Comparison of ENCODE assay signal across 9 mouse cellular contexts in genomic region chr9:5308561-5308960, GRCm38 (mm10). TPM values are rescaled to one million over a fixed set of nuclear protein-coding genes. Genes with fewer than 3 reads are reported as not detected.
DNase-seq lines count a peak whose midpoint lies in the region; ATAC-seq and TF ChIP-seq lines count a peak whose summit lies in the region.
"Had no signal": no experiment of that assay in that cellular context is flagged by ENCODE, and none has a peak within 500 bp of the region (broad histone marks: within the 10 kb centered on the region; RNA-seq: fewer than 3 reads in every experiment).

Gene Casp4, plus strand, starts transcription at chr9:5308828.

- H3K36me3 ChIP-seq in lung, postnatal 0 days (ENCODE audit: insufficient read depth, low read length) = no peaks in the 10 kb centered on the region
- H3K36me3 ChIP-seq: embryonic facial prominence, embryonic 13.5 days had no signal

- TF ChIP-seq CTCF in lung, postnatal 0 days (IDR thresholded peaks at IDR 0.05) = no peak

- H3K4me1 ChIP-seq in lung, postnatal 0 days (ENCODE audit: insufficient read depth, low read depth, low read length) = no peaks in the 10 kb centered on the region
- H3K4me1 ChIP-seq: embryonic facial prominence, embryonic 13.5 days had no signal

- DNase-seq in B cell, adult 2 months = peak; percentile 32 to 39
- DNase-seq in lung, postnatal 0 days (ENCODE audit: low spot score) = peak; percentile 61
- DNase-seq in frontal cortex, postnatal 36 days (ENCODE audit: low spot score in 2 of 2) = no peak
- no peak for DNase-seq in cerebellum, adult 18-20 months
- DNase-seq in cerebellum, adult 11-12 months = no peak
- no peak for DNase-seq in embryo, embryonic 11 days

- H3K4me2 ChIP-seq in lung, postnatal 0 days (replicated peaks; ENCODE audit: low read depth, low read length) = peak within 1 kb of the TSS; percentile 19; the same call in 1 of the 2 replicates
- H3K4me2 ChIP-seq: embryonic facial prominence, embryonic 13.5 days had no signal

- no peak within 1 kb of the TSS for H3K27ac ChIP-seq in lung, postnatal 0 days (ENCODE audit: low read length)
- H3K27ac ChIP-seq: embryonic facial prominence, embryonic 13.5 days had no signal

- WGBS in lung, postnatal 0 days = 47% methylated on average over 5 of the region's 5 CpGs

- H3K9me3 ChIP-seq in lung, postnatal 0 days (ENCODE audit: low read length) = no peaks in the 10 kb centered on the region
- H3K9me3 ChIP-seq: embryonic facial prominence, embryonic 13.5 days had no signal

- H3K27me3 ChIP-seq in lung, postnatal 0 days (replicated peaks; ENCODE audit: insufficient read depth, low read length) = no peaks in the 10 kb centered on the region
- H3K27me3 ChIP-seq: embryonic facial prominence, embryonic 13.5 days had no signal

- H3K4me3 ChIP-seq in lung, postnatal 0 days (ENCODE audit: low read depth, low read length) = peak within 1 kb of the TSS; percentile 31; the same call in 1 of the 2 replicates
- H3K4me3 ChIP-seq: embryonic facial prominence, embryonic 13.5 days had no signal

- TF ChIP-seq EP300 in lung, postnatal 0 days (IDR thresholded peaks at IDR 0.05) = no peak

- no peak within 1 kb of the TSS for H3K9ac ChIP-seq in lung, postnatal 0 days (replicated peaks; ENCODE audit: low read depth)
- H3K9ac ChIP-seq: embryonic facial prominence, embryonic 13.5 days had no signal

- peak; percentile 83 for ATAC-seq in activated CD4-positive, CD25-positive, alpha-beta regulatory T cell, adult 4 months
- ATAC-seq in inflammation-experienced regulatory T-cells, adult 6 months = peak; percentile 84
- ATAC-seq in lung, postnatal 0 days = peak; percentile 61

RNA-seq across cellular contexts. Expression of gene Casp4, which starts in this region (rescaled TPM):
- 100 to 1,000 TPM; 144 to 165 TPM for polyA plus RNA-seq in activated CD4-positive, CD25-positive, alpha-beta regulatory T cell, adult 4 months (2017; shearing (Covaris generic))
- polyA plus RNA-seq in inflammation-experienced regulatory T-cells, adult 6 months (2017; shearing (Covaris generic)) = 100 to 1,000 TPM in 2 of 3 experiments, 10 to 100 TPM in 1; 91.5 to 199 (median 166) TPM
- 4.7 TPM in 2 replicates for polyA plus RNA-seq in lung, postnatal 0 days (2015; fragmentation: Nextera tagmentation; extraction: Ambion mirVana)

Comparison
In these comparisons a context has a peak if more than half of its experiments do, and no peak if none do; other contexts are left out.
1. RNA of gene Casp4 (polyA plus RNA-seq): 91.5 to 199 TPM in inflammation-experienced regulatory T-cells, adult 6 months and 144 to 165 TPM in activated CD4-positive, CD25-positive, alpha-beta regulatory T cell, adult 4 months; 4.7 TPM in lung, postnatal 0 days; every median in the first group is over 10 times any median in the second.
2. DNase-seq: peak in B cell, adult 2 months (2 of 2) and lung, postnatal 0 days (single experiment); none in frontal cortex, postnatal 36 days (0 of 2), cerebellum, adult 18-20 months (0 of 2), cerebellum, adult 11-12 months (single experiment) and embryo, embryonic 11 days (single experiment).
3. Peak in every context shown above with its lines, with median percentiles within 50 percentile points of each other: ATAC-seq.